Mouse (Mus musculus): ENCODE measurements around the gene Abcc1. TPM values are rescaled to one million over a fixed set of nuclear protein-coding genes. Genes with fewer than 3 reads are reported as not detected.

The Abcc1 gene
- polyA plus RNA-seq, 1 experiment: 26.5 TPM

DNA sequence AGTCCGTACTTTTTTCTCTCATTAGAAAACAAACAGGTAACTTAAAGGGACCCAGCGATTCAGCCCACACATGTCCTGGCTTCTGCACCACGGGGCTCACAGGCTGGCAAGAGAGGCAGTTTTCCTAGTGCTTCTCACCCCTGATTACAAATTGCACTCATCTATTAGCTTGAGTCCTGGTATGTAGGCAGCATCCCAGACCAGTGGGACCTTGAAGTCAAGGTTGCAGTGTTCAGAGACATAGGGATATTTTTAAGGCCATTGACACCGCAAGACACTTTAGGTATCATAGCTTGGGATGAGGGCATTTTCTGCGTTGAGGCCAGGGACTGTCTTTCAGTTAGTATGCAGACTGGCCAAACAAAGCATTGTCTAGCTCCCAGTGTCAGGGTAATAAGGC, 51.2 kb downstream of the Abcc1 start:
- 93% methylated on average over 5 of the region's 5 CpGs for WGBS
- no peaks in the 10 kb centered on the region; the same call in 1 of the 2 replicates for H3K36me3 ChIP-seq (ENCODE audit: control insufficient read depth, insufficient read depth, low read length)
- no peak for TF ChIP-seq POLR2A (IDR thresholded peaks at IDR 0.05; ENCODE audit: low read depth, low read length)
- no peak for TF ChIP-seq CTCF (conservative IDR thresholded peaks at IDR 0.05; ENCODE audit: insufficient read depth, insufficient read length, low read depth, low read length)
- H3K4me3 ChIP-seq (ENCODE audit: insufficient read depth, low read depth, low read length): no peak overlapping the region
- no peak overlapping the region for H3K27ac ChIP-seq (ENCODE audit: insufficient read depth, low read depth, low read length)
- no peaks in the 10 kb centered on the region for H3K4me1 ChIP-seq (ENCODE audit: control insufficient read depth, insufficient read depth, low read length)
- H3K27me3 ChIP-seq (replicated peaks; ENCODE audit: control insufficient read depth, insufficient read depth, low read length): no peaks in the 10 kb centered on the region
- DNase-seq: no peak

DNA sequence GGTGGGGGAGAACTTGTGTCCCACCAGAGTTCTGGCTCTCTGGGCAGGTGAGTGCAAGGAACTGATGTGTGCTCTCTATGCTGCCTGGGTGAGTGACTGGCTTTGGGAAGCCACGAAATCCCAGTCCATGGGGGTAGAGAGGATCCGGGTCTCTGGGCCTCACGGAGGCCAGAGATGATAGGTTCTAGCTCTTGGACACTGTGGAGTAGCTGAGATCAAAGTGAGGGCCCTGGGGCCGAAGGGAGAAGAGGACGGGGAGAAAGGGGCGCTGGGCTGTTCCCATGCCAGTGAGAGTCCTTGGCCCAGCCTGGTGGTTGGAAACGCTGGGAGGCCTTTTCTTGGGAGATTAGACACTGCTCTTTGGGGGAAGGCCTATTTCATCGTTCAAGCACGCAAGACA, 53.8 kb downstream of the Abcc1 start:
- TF ChIP-seq CTCF (conservative IDR thresholded peaks at IDR 0.05; ENCODE audit: insufficient read depth, insufficient read length, low read depth, low read length): no peak
- no peak for TF ChIP-seq POLR2A (IDR thresholded peaks at IDR 0.05; ENCODE audit: low read depth, low read length)
- H3K27me3 ChIP-seq (replicated peaks; ENCODE audit: control insufficient read depth, insufficient read depth, low read length): no peaks in the 10 kb centered on the region
- no peak overlapping the region for H3K4me3 ChIP-seq (ENCODE audit: insufficient read depth, low read depth, low read length)

DNA sequence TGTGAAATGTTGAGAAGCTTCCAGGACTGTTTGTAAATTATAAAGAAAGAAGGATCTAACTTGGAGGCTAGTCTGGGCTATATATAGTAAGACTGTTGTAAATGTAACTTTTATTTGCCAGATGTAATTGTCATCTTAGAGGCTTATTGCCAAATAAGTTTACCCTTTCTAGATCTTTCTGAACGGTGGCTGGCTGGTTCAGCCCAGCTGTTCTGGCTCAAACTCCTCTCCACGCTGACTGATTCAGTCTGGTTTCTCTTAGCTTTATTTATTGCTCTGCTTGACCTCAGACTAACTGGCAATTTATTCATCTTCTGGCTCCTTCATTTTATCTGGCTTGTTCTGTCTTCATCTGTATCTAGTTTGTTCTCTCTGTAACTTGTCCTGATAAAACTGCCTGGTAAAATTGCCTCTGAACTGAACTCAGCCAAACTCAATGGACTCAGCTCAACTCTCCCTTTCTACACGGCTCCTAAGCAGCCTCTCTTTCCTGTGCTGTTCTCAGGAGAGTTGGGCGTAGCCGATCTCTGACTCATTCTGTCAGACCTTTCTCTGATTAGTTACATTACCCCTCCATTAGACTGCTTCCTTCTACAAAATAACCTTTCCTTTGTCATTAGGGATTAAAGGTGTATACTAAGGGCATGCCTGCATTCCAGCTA, 55.7 kb downstream of the Abcc1 start:
- no peak for DNase-seq
- Histone ChIP-seq H3K27ac (ENCODE audit: insufficient read depth, low read depth, low read length) (no peak overlapping the region), H3K27me3 (replicated peaks; ENCODE audit: control insufficient read depth, insufficient read depth, low read length) (no peaks in the 10 kb centered on the region), H3K4me1 (ENCODE audit: control insufficient read depth, insufficient read depth, low read length) (0 out of 2 replicates have a peak, but pooled peaks cover 3% of the 10 kb centered on the region), H3K4me3 (ENCODE audit: insufficient read depth, low read depth, low read length) (no peak overlapping the region), H3K36me3 (ENCODE audit: control insufficient read depth, insufficient read depth, low read length) (no peaks in the 10 kb centered on the region)
- TF ChIP-seq POLR2A (IDR thresholded peaks at IDR 0.05; ENCODE audit: low read depth, low read length): no peak
- no peak for TF ChIP-seq CTCF (conservative IDR thresholded peaks at IDR 0.05; ENCODE audit: insufficient read depth, insufficient read length, low read depth, low read length)
- 57% methylated on average over 5 of the region's 5 CpGs for WGBS

More for the DNA sequence above, 53.8 kb downstream of the Abcc1 start:
- no peak for DNase-seq
- H3K36me3 ChIP-seq (ENCODE audit: control insufficient read depth, insufficient read depth, low read length): no peaks in the 10 kb centered on the region; the same call in 1 of the 2 replicates
- no peak overlapping the region for H3K27ac ChIP-seq (ENCODE audit: insufficient read depth, low read depth, low read length)
- H3K4me1 ChIP-seq (ENCODE audit: control insufficient read depth, insufficient read depth, low read length): no peaks in the 10 kb centered on the region
- WGBS: 91% methylated on average over 9 of the region's 9 CpGs

DNA sequence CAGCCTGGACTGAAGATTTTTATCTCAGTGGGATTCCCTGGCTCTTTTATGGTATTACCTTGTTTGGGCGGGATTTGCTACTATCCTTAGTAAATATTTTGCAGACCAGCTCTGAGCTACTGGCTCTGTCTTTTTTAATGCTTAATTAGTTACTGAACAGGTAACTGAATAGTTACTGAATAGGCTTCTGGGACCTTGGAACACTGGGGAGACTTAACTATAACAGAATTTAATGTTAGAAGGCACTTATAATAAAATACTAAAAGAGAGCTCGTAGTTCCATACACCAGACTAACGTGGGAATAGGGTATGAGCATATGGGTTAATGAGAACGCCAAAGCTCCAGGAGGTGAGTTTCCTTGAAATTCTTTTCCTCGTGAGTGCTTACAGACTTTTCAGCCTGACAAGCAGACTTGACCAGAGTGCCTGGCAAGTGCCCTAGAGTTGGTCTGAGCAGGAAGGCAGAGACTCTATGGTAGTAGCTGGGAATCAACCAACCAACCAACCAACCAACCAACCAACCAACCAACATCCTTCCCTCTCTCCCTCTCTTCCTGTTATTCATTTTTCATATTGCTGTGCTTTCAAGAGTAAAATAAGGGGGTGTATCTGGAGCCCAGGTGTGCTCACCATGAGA, 59.3 kb downstream of the Abcc1 start:
- TF ChIP-seq POLR2A (IDR thresholded peaks at IDR 0.05; ENCODE audit: low read depth, low read length): no peak
- 40% methylated on average over 5 of the region's 5 CpGs for WGBS
- H3K27ac ChIP-seq (ENCODE audit: insufficient read depth, low read depth, low read length): peak overlapping the region; percentile 65
- 0 out of 2 replicates have a peak, but pooled peaks cover 3% of the 10 kb centered on the region for H3K4me1 ChIP-seq (ENCODE audit: control insufficient read depth, insufficient read depth, low read length)
- no peaks in the 10 kb centered on the region for H3K36me3 ChIP-seq (ENCODE audit: control insufficient read depth, insufficient read depth, low read length)
- no peak overlapping the region for H3K4me3 ChIP-seq (ENCODE audit: insufficient read depth, low read depth, low read length)
- no peaks in the 10 kb centered on the region for H3K27me3 ChIP-seq (replicated peaks; ENCODE audit: control insufficient read depth, insufficient read depth, low read length)
- DNase-seq: peak; percentile 70

DNA sequence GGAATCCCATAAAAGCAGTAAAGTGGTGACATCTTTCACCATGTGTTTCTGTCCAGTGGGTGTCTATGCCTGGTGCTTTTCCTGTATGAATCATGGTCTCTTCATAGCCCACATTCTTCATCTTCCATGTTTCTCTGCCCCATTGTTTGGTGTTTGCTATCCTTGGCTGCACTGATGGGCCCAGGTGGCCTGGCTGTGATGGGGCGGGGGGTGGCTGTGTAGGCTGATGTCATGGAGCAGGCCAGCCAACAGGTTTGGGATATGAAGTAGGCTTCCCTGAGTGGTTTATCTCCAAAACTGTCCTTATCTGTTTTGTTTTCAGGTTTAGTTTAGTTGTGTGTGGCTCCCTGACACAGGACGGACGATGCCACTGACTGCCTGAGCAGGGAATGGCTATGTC, 60.7 kb downstream of the Abcc1 start:
- 0 out of 2 replicates have a peak, but pooled peaks cover 3% of the 10 kb centered on the region for H3K4me1 ChIP-seq (ENCODE audit: control insufficient read depth, insufficient read depth, low read length)
- WGBS: 100% methylated on average over 3 of the region's 3 CpGs
- no peak overlapping the region for H3K27ac ChIP-seq (ENCODE audit: insufficient read depth, low read depth, low read length)

DNA sequence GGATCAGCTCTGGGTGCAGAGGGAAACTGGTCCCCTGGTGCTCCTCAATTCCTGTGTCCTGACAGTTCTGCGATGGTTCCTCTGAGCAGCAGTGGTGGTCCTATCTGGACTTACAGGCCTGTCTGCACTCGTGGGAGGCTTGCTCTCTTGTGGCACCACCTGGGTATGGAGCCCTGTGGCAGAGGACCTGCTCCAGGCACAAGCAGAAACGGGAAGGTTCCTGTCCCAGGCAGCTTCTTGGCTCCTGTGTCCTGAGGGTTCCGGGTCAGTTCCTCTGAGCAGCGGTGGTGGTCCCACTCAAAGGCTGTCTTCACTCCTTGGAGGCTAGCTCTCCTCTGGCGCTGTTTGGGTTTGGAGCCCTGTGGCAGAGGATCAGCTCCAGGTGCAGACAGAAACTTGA, 68.0 kb downstream of the Abcc1 start:
- TF ChIP-seq CTCF (conservative IDR thresholded peaks at IDR 0.05; ENCODE audit: insufficient read depth, insufficient read length, low read depth, low read length) (no peak), POLR2A (IDR thresholded peaks at IDR 0.05; ENCODE audit: low read depth, low read length) (no peak)
- no peak overlapping the region for H3K4me3 ChIP-seq (ENCODE audit: insufficient read depth, low read depth, low read length)
- no peak overlapping the region for H3K27ac ChIP-seq (ENCODE audit: insufficient read depth, low read depth, low read length)
- H3K27me3 ChIP-seq (replicated peaks; ENCODE audit: control insufficient read depth, insufficient read depth, low read length): no peaks in the 10 kb centered on the region
- H3K36me3 ChIP-seq (ENCODE audit: control insufficient read depth, insufficient read depth, low read length): no peaks in the 10 kb centered on the region
- 74% methylated on average over 6 of the region's 6 CpGs for WGBS
- no peak for DNase-seq
- H3K4me1 ChIP-seq (ENCODE audit: control insufficient read depth, insufficient read depth, low read length): no peaks in the 10 kb centered on the region

More for the DNA sequence above, 60.7 kb downstream of the Abcc1 start:
- Histone ChIP-seq H3K4me3 (ENCODE audit: insufficient read depth, low read depth, low read length) (no peak overlapping the region), H3K27me3 (replicated peaks; ENCODE audit: control insufficient read depth, insufficient read depth, low read length) (no peaks in the 10 kb centered on the region), H3K36me3 (ENCODE audit: control insufficient read depth, insufficient read depth, low read length) (no peaks in the 10 kb centered on the region)
- DNase-seq: no peak
- TF ChIP-seq CTCF (conservative IDR thresholded peaks at IDR 0.05; ENCODE audit: insufficient read depth, insufficient read length, low read depth, low read length) (no peak), POLR2A (IDR thresholded peaks at IDR 0.05; ENCODE audit: low read depth, low read length) (no peak)

DNA sequence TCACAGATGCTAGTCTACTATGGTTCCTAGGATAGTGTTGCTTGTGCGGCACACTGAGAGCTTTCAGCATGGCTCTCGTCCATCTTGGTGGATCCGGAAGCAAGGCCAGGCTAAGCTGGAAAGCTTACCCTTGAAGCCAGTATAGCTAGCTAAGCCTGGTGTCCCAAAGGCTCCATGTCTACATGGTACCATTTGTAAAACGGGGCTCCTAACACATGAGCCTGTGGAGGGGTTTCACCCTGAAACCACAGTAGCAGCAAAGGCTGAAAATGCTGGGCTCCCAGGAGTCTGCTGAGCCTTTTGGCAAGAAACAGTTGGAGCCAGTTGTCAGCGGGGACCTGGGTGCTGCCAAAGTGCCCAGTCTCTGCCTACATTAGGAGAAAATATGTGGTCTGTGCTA, 71.6 kb downstream of the Abcc1 start:
- DNase-seq: no peak
- Histone ChIP-seq H3K36me3 (ENCODE audit: control insufficient read depth, insufficient read depth, low read length) (no peaks in the 10 kb centered on the region), H3K4me1 (ENCODE audit: control insufficient read depth, insufficient read depth, low read length) (no peaks in the 10 kb centered on the region), H3K27ac (ENCODE audit: insufficient read depth, low read depth, low read length) (no peak overlapping the region), H3K27me3 (replicated peaks; ENCODE audit: control insufficient read depth, insufficient read depth, low read length) (no peaks in the 10 kb centered on the region), H3K4me3 (ENCODE audit: insufficient read depth, low read depth, low read length) (no peak overlapping the region)
- TF ChIP-seq CTCF (conservative IDR thresholded peaks at IDR 0.05; ENCODE audit: insufficient read depth, insufficient read length, low read depth, low read length) (no peak), POLR2A (IDR thresholded peaks at IDR 0.05; ENCODE audit: low read depth, low read length) (no peak)
- WGBS: 98% methylated on average over 5 of the region's 5 CpGs

Data from kidney, adult 2 months (tissue).